Mouse (Mus musculus): ENCODE data around the gene Grik4. TPM values are rescaled to one million over a fixed set of nuclear protein-coding genes. Genes with fewer than 3 reads are reported as not detected.

The Grik4 gene
- total and polyA plus RNA-seq, 3 experiments = not detected

DNA sequence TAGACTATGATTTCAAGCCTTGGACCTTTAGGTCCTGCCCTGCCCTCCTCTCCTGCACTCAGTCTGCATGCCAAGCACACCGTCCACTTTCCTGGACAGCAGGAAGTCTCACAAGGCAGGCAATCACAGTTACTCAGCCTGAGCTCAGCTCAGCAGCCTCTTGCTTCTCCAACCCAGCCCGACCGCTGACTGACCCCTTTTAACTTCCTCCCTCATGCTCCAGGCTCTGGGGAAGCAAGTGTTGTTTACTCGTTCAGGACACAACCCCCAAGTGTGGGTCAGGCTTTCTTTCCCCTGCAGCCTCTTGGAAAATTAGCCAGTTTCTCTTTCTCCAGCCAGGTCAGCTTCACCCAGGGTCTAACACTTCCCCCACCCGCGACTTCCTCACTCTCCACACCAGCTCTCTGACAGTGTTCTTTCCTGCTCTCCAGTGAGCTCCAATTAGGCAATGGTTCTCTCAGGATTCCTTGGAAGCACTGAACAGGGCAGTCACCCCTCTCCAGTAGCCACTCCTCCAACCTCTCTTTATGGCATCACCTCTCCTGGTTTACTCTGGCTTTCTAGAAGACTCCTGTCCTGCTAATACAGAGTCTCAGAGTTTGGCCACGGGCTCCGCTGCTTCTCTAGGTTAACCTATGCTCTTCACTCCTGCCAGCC, 35.5 kb downstream of the Grik4 start:
- no peak for DNase-seq (ENCODE audit: extremely low read depth)

DNA sequence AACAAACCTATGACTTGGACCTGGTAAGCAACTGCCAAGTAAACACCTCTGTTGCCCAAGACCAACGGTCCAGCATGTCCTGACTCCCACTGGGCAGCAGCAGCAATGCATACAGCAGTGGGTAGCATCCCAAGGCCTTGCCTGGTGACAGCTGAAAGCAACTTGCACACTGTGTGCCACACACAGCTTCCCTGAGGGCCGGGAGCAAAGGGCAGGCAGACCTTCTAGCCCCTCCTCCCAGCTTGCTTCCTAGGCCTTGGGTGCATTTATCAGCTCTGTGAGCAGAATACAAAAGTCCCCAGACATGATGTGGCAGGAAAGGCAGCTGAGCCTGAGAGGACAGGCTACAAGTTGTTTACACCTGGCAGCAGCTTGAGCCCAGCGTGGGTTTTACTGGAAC, 37.3 kb downstream of the Grik4 start:
- H3K4me2 ChIP-seq (ENCODE audit: insufficient read depth, low read depth, poor library complexity, severe bottlenecking) = no peak overlapping the region
- in situ Hi-C loops (cut with MboI; ENCODE audit: low pct_ligation_motif_present, low pct_unique_long_range_greater_than_20kb, low sequenced_read_pairs) = no loop called here
- no peak for DNase-seq (ENCODE audit: extremely low read depth)
- H3K4me3 ChIP-seq (replicated peaks in 1 of 3; ENCODE audit: low read depth in 2 of 3, low read length in 2 of 3, poor library complexity in 1 of 3) = no peak overlapping the region
- peaks cover 85% of the 10 kb centered on the region for H3K27me3 ChIP-seq (replicated peaks)
- no peak overlapping the region for H3K27ac ChIP-seq (ENCODE audit: insufficient read depth, low read depth)
- dilution Hi-C loops (cut with MboI; ENCODE audit: extremely low pct_ligation_motif_present, extremely low pct_unique_long_range_greater_than_20kb, low sequenced_read_pairs) = no loop called here
- H3K79me2 ChIP-seq (replicated peaks; ENCODE audit: control insufficient read depth, extremely low read depth, insufficient read depth, poor library complexity, severe bottlenecking) = no peaks in the 10 kb centered on the region
- no peaks in the 10 kb centered on the region for H3K36me3 ChIP-seq (replicated peaks in 1 of 2; ENCODE audit: control insufficient read depth in 1 of 2, insufficient read depth in 1 of 2, low read length in 1 of 2)
- no peaks in the 10 kb centered on the region for H3K4me1 ChIP-seq (ENCODE audit: control insufficient read depth in 1 of 2, insufficient read depth in 2 of 2)
- TF ChIP-seq SIN3A (IDR thresholded peaks at IDR 0.05; ENCODE audit: low read length) (no peak), JUND (conservative IDR thresholded peaks at IDR 0.05; ENCODE audit: low read depth, low read length) (no peak), MAZ (IDR thresholded peaks at IDR 0.05; ENCODE audit: low read depth, low read length) (no peak), NRF1 (IDR thresholded peaks at IDR 0.05; ENCODE audit: low read depth, low read length) (no peak), POLR2A (IDR thresholded peaks at IDR 0.05; ENCODE audit: low read depth, low read length) (no peak), BHLHE40 (IDR thresholded peaks at IDR 0.05; ENCODE audit: low read depth, low read length) (no peak), ETS1 (conservative IDR thresholded peaks at IDR 0.05; ENCODE audit: low read depth, low read length) (no peak), MAFK (IDR thresholded peaks at IDR 0.05; ENCODE audit: insufficient replicate concordance, low read length) (no peak), IRF4 (IDR thresholded peaks at IDR 0.05; ENCODE audit: low read depth, low read length) (no peak), JUN (IDR thresholded peaks at IDR 0.05; ENCODE audit: insufficient read depth, low read depth, low read length) (no peak), ZMIZ1 (IDR thresholded peaks at IDR 0.05; ENCODE audit: low read depth, low read length) (no peak)
- no peaks in the 10 kb centered on the region for H3K9me3 ChIP-seq (replicated peaks; ENCODE audit: low read length)
- H3K9ac ChIP-seq (ENCODE audit: insufficient read depth, low read depth) = no peak overlapping the region

More for the DNA sequence above, 35.5 kb downstream of the Grik4 start:
- H3K27me3 ChIP-seq (replicated peaks) = peaks cover 87% of the 10 kb centered on the region
- TF ChIP-seq ZC3H11A (IDR thresholded peaks at IDR 0.05; ENCODE audit: low read depth, low read length) (no peak), MAX (IDR thresholded peaks at IDR 0.05; ENCODE audit: low read length) (no peak), JUN (IDR thresholded peaks at IDR 0.05; ENCODE audit: insufficient read depth, low read depth, low read length) (no peak)
- H3K9me3 ChIP-seq (replicated peaks; ENCODE audit: low read length) = no peaks in the 10 kb centered on the region
- in situ Hi-C loops (cut with MboI; ENCODE audit: low pct_ligation_motif_present, low pct_unique_long_range_greater_than_20kb, low sequenced_read_pairs) (no loop called here), dilution Hi-C loops (cut with MboI; ENCODE audit: extremely low pct_ligation_motif_present, extremely low pct_unique_long_range_greater_than_20kb, low sequenced_read_pairs) (no loop called here)
- H3K27ac ChIP-seq (ENCODE audit: insufficient read depth, low read depth) = no peak overlapping the region
- H3K79me2 ChIP-seq (replicated peaks; ENCODE audit: control insufficient read depth, extremely low read depth, insufficient read depth, poor library complexity, severe bottlenecking) = no peaks in the 10 kb centered on the region
- H3K36me3 ChIP-seq (replicated peaks in 1 of 2; ENCODE audit: control insufficient read depth in 1 of 2, insufficient read depth in 1 of 2, low read length in 1 of 2) = no peaks in the 10 kb centered on the region
- no peak overlapping the region for H3K9ac ChIP-seq (ENCODE audit: insufficient read depth, low read depth)
- no peaks in the 10 kb centered on the region for H3K4me1 ChIP-seq (ENCODE audit: control insufficient read depth in 1 of 2, insufficient read depth in 2 of 2)
- no peak overlapping the region for H3K4me2 ChIP-seq (ENCODE audit: insufficient read depth, low read depth, poor library complexity, severe bottlenecking)
- no peak overlapping the region for H3K4me3 ChIP-seq (replicated peaks in 1 of 3; ENCODE audit: low read depth in 2 of 3, low read length in 2 of 3, poor library complexity in 1 of 3)

DNA sequence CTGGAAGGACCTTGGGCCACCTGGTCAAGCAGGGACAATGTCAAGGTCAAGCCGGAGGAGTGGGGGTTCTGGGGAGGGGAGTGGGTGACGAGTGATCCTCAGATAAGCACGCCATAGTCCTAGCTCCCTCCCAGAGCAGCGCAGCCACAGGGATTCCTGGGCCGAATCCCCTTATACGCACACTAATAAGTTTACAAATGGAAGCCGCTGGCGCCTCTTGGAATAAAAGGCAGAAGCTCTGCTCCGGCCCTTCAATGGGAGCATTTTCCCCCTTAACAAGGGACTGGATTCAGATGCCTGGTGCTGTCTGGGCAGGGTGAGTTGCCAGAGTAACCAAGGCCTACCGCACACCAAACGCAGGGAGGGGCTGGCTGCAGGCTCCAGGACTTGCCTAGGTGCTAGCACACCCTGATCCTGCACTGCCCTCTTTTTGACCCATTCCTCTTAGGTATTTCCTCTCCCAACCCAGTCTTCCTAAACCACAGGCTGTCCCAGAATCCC, 46.2 kb downstream of the Grik4 start:
- Histone ChIP-seq H3K27me3 (replicated peaks) (peaks cover 90% of the 10 kb centered on the region), H3K4me3 (replicated peaks in 1 of 3; ENCODE audit: low read depth in 2 of 3, low read length in 2 of 3, poor library complexity in 1 of 3) (no peak overlapping the region), H3K36me3 (replicated peaks in 1 of 2; ENCODE audit: control insufficient read depth in 1 of 2, insufficient read depth in 1 of 2, low read length in 1 of 2) (no peaks in the 10 kb centered on the region), H3K4me2 (ENCODE audit: insufficient read depth, low read depth, poor library complexity, severe bottlenecking) (no peak overlapping the region), H3K9ac (ENCODE audit: insufficient read depth, low read depth) (no peak overlapping the region), H3K9me3 (replicated peaks; ENCODE audit: low read length) (no peaks in the 10 kb centered on the region), H3K27ac (ENCODE audit: insufficient read depth, low read depth) (no peak overlapping the region), H3K4me1 (ENCODE audit: control insufficient read depth in 1 of 2, insufficient read depth in 2 of 2) (no peaks in the 10 kb centered on the region; a peak in 1 of 4 replicates), H3K79me2 (replicated peaks; ENCODE audit: control insufficient read depth, extremely low read depth, insufficient read depth, poor library complexity, severe bottlenecking) (no peaks in the 10 kb centered on the region)
- no peak for DNase-seq (ENCODE audit: extremely low read depth)
- no peak for TF ChIP-seq RAD21 (IDR thresholded peaks at IDR 0.05; ENCODE audit: low read depth, low read length)
- no peak for TF ChIP-seq KAT2A (IDR thresholded peaks at IDR 0.05; ENCODE audit: insufficient replicate concordance, low read length)
- TF ChIP-seq PAX5 (IDR thresholded peaks at IDR 0.05; ENCODE audit: low read length) = no peak
- TF ChIP-seq CTCF (conservative IDR thresholded peaks at IDR 0.05 in 1 of 2, IDR thresholded peaks at IDR 0.05 in 1 of 2; ENCODE audit: low read depth in 2 of 2, low read length in 2 of 2) = no peak
- no peak for TF ChIP-seq TBP (conservative IDR thresholded peaks at IDR 0.05; ENCODE audit: low read depth, low read length)
- no peak for TF ChIP-seq ZC3H11A (IDR thresholded peaks at IDR 0.05; ENCODE audit: low read depth, low read length)
- TF ChIP-seq MAX (IDR thresholded peaks at IDR 0.05; ENCODE audit: low read length) = no peak
- in situ Hi-C loops (cut with MboI; ENCODE audit: low pct_ligation_motif_present, low pct_unique_long_range_greater_than_20kb, low sequenced_read_pairs) = no loop called here
- dilution Hi-C loops (cut with MboI; ENCODE audit: extremely low pct_ligation_motif_present, extremely low pct_unique_long_range_greater_than_20kb, low sequenced_read_pairs) = no loop called here

Data from CH12.LX (cell line).